Mouse (Mus musculus) liver, embryonic 13.5 days (tissue): ENCODE data around the gene Rxfp4. TPM values are rescaled to one million over a fixed set of nuclear protein-coding genes. Genes with fewer than 3 reads are reported as not detected.

Experiments
- ATAC-seq: fragments of 200-750 bp; cut with Nextera tagmentation; 2 replicates; pipeline ENCODE4 v1.8.0; 2017; ENCODE audit warnings: low read depth, mild to moderate bottlenecking, moderate number of reproducible peaks, moderate library complexity
- DNase-seq: peaks from one replicate; pipeline ENCODE4 v3.0.0; 2022
- H3K27ac ChIP-seq: fragments of 300-500 bp; sonication (generic); 2 replicates; pipeline ENCODE4 v1.5.1; 2015; ENCODE audit warnings: moderate library complexity, mild to moderate bottlenecking, inconsistent platforms
- H3K27me3 ChIP-seq: fragments of 300-500 bp; sonication (generic); 2 replicates; pipeline ENCODE4 v1.6.1; 2015; ENCODE audit warnings: mild to moderate bottlenecking, inconsistent platforms
- H3K36me3 ChIP-seq: fragments of 300-500 bp; sonication (generic); 2 replicates; pipeline ENCODE4 v1.6.1; 2015; ENCODE audit warnings: mild to moderate bottlenecking, inconsistent platforms
- H3K4me1 ChIP-seq: fragments of 300-500 bp; sonication (generic); replicated peaks from 2 replicates; pipeline ENCODE4 v1.6.1; 2015; ENCODE audit warnings: inconsistent platforms
- H3K4me2 ChIP-seq: fragments of 300-500 bp; sonication (generic); 2 replicates; pipeline ENCODE4 v1.6.1; 2015; ENCODE audit warnings: inconsistent platforms, mild to moderate bottlenecking, moderate library complexity
- H3K4me3 ChIP-seq: fragments of 300-500 bp; sonication (generic); replicated peaks from 2 replicates; pipeline ENCODE4 v1.5.1; 2015; ENCODE audit warnings: mild to moderate bottlenecking, inconsistent platforms
- H3K9ac ChIP-seq: fragments of 300-500 bp; sonication (generic); 2 replicates; pipeline ENCODE4 v1.6.1; 2015; ENCODE audit warnings: mild to moderate bottlenecking, inconsistent platforms
- H3K9me3 ChIP-seq: fragments of 300-500 bp; sonication (generic); replicated peaks from 2 replicates; pipeline ENCODE4 v1.6.1; 2016; ENCODE audit warnings: inconsistent platforms
- WGBS: fragments of 180-500 bp; shearing (Covaris S2); methylation state at CpG from one replicate; pipeline ENCODE4 v1.1.7; 2015; ENCODE audit not compliant: insufficient replicate concordance; 5-methylcytosine and 5-hydroxymethylcytosine counted together
- polyA plus RNA-seq: library from polyadenylated mRNA; unstranded; fragments of >200 nt; fragmentation: Nextera tagmentation; extraction: Ambion mirVana; gene quantifications from 2 replicates; pipeline ENCODE4 v1.2.1, GENCODE M21; 2015

The Rxfp4 gene
- polyA plus RNA-seq, 1 experiment from 2014 or later = not detected

GRCm38 (mm10) chr3:88637134-88637533 is 15.8 kb downstream of the Rxfp4 start:
- Histone ChIP-seq H3K9me3 (no peaks in the 10 kb centered on the region), H3K27me3 (no peaks in the 10 kb centered on the region), H3K9ac (no peak overlapping the region), H3K36me3 (peaks cover 83% of the 10 kb centered on the region), H3K4me3 (no peak overlapping the region), H3K4me1 (0 out of 2 replicates have a peak, but pooled peaks cover under 1% of the 10 kb centered on the region), H3K27ac (no peak overlapping the region), H3K4me2 (no peak overlapping the region)
- DNase-seq = no peak
- WGBS = 79% methylated on average over 5 of the region's 5 CpGs
- no peak for ATAC-seq

- H3K36me3 ChIP-seq = peaks cover 83% of the 10 kb centered on the region
- H3K9me3 ChIP-seq = no peaks in the 10 kb centered on the region
- H3K27me3 ChIP-seq = no peaks in the 10 kb centered on the region
- no peak overlapping the region for H3K4me3 ChIP-seq
- H3K4me1 ChIP-seq = 0 out of 2 replicates have a peak, but pooled peaks cover 5% of the 10 kb centered on the region
- no peak for ATAC-seq
- 84% methylated on average over 8 of the region's 8 CpGs for WGBS
- no peak overlapping the region for H3K4me2 ChIP-seq
- no peak for DNase-seq
- H3K27ac ChIP-seq = no peak overlapping the region
- H3K9ac ChIP-seq = no peak overlapping the region
Observed at GRCm38 (mm10) chr3:88636555-88636986, 16.4 kb downstream of the Rxfp4 start.

GRCm38 (mm10) chr3:88635506-88636275 is 17.3 kb downstream of the Rxfp4 start:
- Histone ChIP-seq H3K4me1 (peaks cover 14% of the 10 kb centered on the region; the same call in 1 of the 2 replicates), H3K9me3 (no peaks in the 10 kb centered on the region), H3K9ac (no peak overlapping the region), H3K4me3 (no peak overlapping the region), H3K36me3 (peaks cover 78% of the 10 kb centered on the region), H3K27me3 (no peaks in the 10 kb centered on the region), H3K4me2 (no peak overlapping the region), H3K27ac (no peak overlapping the region)
- ATAC-seq = no peak
- 83% methylated on average over 19 of the region's 19 CpGs for WGBS
- DNase-seq = no peak

GRCm38 (mm10) chr3:88633056-88633455 is 19.9 kb downstream of the Rxfp4 start:
- Histone ChIP-seq H3K27ac (no peak overlapping the region), H3K4me3 (no peak overlapping the region), H3K4me1 (peaks cover 39% of the 10 kb centered on the region), H3K27me3 (no peaks in the 10 kb centered on the region), H3K36me3 (peaks cover 72% of the 10 kb centered on the region), H3K9me3 (no peaks in the 10 kb centered on the region), H3K9ac (no peak overlapping the region), H3K4me2 (no peak overlapping the region)
- no peak for ATAC-seq
- DNase-seq = no peak
- 78% methylated on average over 10 of the region's 10 CpGs for WGBS

GRCm38 (mm10) chr3:88631921-88632587 is 20.9 kb downstream of the Rxfp4 start:
- H3K27me3 ChIP-seq = no peaks in the 10 kb centered on the region
- peak; percentile 13; the same call in 1 of the 2 replicates for ATAC-seq
- no peak overlapping the region for H3K9ac ChIP-seq
- no peak overlapping the region for H3K4me2 ChIP-seq
- 77% methylated on average over 12 of the region's 12 CpGs for WGBS
- no peak overlapping the region for H3K27ac ChIP-seq
- no peaks in the 10 kb centered on the region for H3K9me3 ChIP-seq
- peaks cover 49% of the 10 kb centered on the region for H3K4me1 ChIP-seq
- H3K36me3 ChIP-seq = peaks cover 70% of the 10 kb centered on the region
- no peak overlapping the region for H3K4me3 ChIP-seq
- DNase-seq = no peak

- H3K4me1 ChIP-seq = peaks cover 60% of the 10 kb centered on the region
- 59% methylated on average over 6 of the region's 6 CpGs for WGBS
Observed at GRCm38 (mm10) chr3:88630849-88631341, 22.0 kb downstream of the Rxfp4 start.

GRCm38 (mm10) chr3:88630018-88630417 is 22.9 kb downstream of the Rxfp4 start:
- ATAC-seq (no peak), DNase-seq (no peak)
- peaks cover 69% of the 10 kb centered on the region for H3K4me1 ChIP-seq
- WGBS = 78% methylated on average over 9 of the region's 9 CpGs
- no peak overlapping the region for H3K27ac ChIP-seq
- no peak overlapping the region for H3K4me3 ChIP-seq
- H3K36me3 ChIP-seq = peaks cover 50% of the 10 kb centered on the region
- H3K9ac ChIP-seq = no peak overlapping the region
- H3K9me3 ChIP-seq = no peaks in the 10 kb centered on the region
- no peaks in the 10 kb centered on the region for H3K27me3 ChIP-seq
- H3K4me2 ChIP-seq = no peak overlapping the region

More at GRCm38 (mm10) chr3:88630849-88631341, 22.0 kb downstream of the Rxfp4 start:
- H3K27me3 ChIP-seq = no peaks in the 10 kb centered on the region
- peak overlapping the region; percentile 45; the same call in 1 of the 2 replicates for H3K27ac ChIP-seq
- no peaks in the 10 kb centered on the region for H3K9me3 ChIP-seq
- H3K4me2 ChIP-seq = no peak overlapping the region
- ATAC-seq (no peak), DNase-seq (no peak)
- H3K9ac ChIP-seq = no peak overlapping the region
- H3K36me3 ChIP-seq = peaks cover 58% of the 10 kb centered on the region
- no peak overlapping the region for H3K4me3 ChIP-seq

- no peak for ATAC-seq
- H3K27ac ChIP-seq = 0 out of 2 replicates have a peak overlapping the region, but pooled peaks have one; percentile 13
- no peak overlapping the region for H3K4me3 ChIP-seq
- peaks cover 42% of the 10 kb centered on the region for H3K36me3 ChIP-seq
- peaks cover 77% of the 10 kb centered on the region for H3K4me1 ChIP-seq
- no peak overlapping the region for H3K4me2 ChIP-seq
- WGBS = 66% methylated on average over 13 of the region's 13 CpGs
- no peak for DNase-seq
- no peak overlapping the region for H3K9ac ChIP-seq
- no peaks in the 10 kb centered on the region for H3K27me3 ChIP-seq
- no peaks in the 10 kb centered on the region for H3K9me3 ChIP-seq
Observed at GRCm38 (mm10) chr3:88629244-88629643, 23.7 kb downstream of the Rxfp4 start.

- no peak for ATAC-seq
- Histone ChIP-seq H3K9ac (peak overlapping the region; percentile 13; the same call in 1 of the 2 replicates), H3K36me3 (peaks cover 37% of the 10 kb centered on the region), H3K27ac (0 out of 2 replicates have a peak overlapping the region, but pooled peaks have one; percentile 13), H3K4me3 (no peak overlapping the region), H3K4me2 (no peak overlapping the region), H3K9me3 (no peaks in the 10 kb centered on the region), H3K27me3 (no peaks in the 10 kb centered on the region), H3K4me1 (peaks cover 81% of the 10 kb centered on the region)
- WGBS = 66% methylated on average over 4 of the region's 4 CpGs
- DNase-seq = no peak
Observed at GRCm38 (mm10) chr3:88628766-88629165, 24.2 kb downstream of the Rxfp4 start.

- Histone ChIP-seq H3K4me2 (peak overlapping the region; percentile 14; the same call in 1 of the 2 replicates), H3K4me3 (no peak overlapping the region), H3K9me3 (no peaks in the 10 kb centered on the region), H3K4me1 (peaks cover 94% of the 10 kb centered on the region), H3K27me3 (no peaks in the 10 kb centered on the region), H3K36me3 (peaks cover 26% of the 10 kb centered on the region), H3K27ac (peak overlapping the region; percentile 51; the same call in 1 of the 2 replicates), H3K9ac (peak overlapping the region; percentile 26; the same call in 1 of the 2 replicates)
- DNase-seq (no peak), ATAC-seq (no peak)
- 57% methylated on average over 2 of the region's 2 CpGs for WGBS
Observed at GRCm38 (mm10) chr3:88627535-88627934, 25.4 kb downstream of the Rxfp4 start.

GRCm38 (mm10) chr3:88627114-88627513 is 25.8 kb downstream of the Rxfp4 start:
- peak overlapping the region; percentile 51 for H3K27ac ChIP-seq
- H3K9me3 ChIP-seq = no peaks in the 10 kb centered on the region
- peak; percentile 87 for ATAC-seq
- DNase-seq = no peak
- whole genome bisulfite sequencing = 13% methylated on average over 4 of the region's 4 CpGs
- peak overlapping the region; percentile 14; the same call in 1 of the 2 replicates for H3K4me2 ChIP-seq
- peak overlapping the region; percentile 26; the same call in 1 of the 2 replicates for H3K9ac ChIP-seq
- H3K4me1 ChIP-seq = peaks cover 97% of the 10 kb centered on the region
- H3K36me3 ChIP-seq = peaks cover 22% of the 10 kb centered on the region
- H3K4me3 ChIP-seq = no peak overlapping the region
- H3K27me3 ChIP-seq = no peaks in the 10 kb centered on the region
